Mouse (Mus musculus) testis, adult 2 months (tissue): ENCODE measurements around the gene Nit2.

Experiments used
- CTCF ChIP-seq: fragments of 200-500 bp; IDR thresholded peaks from 2 replicates; pipeline ENCODE4 v1.5.1; 2012; ENCODE audit warnings: low read depth, mild to moderate bottlenecking, inconsistent platforms, low read length, moderate library complexity; ENCODE audit not compliant: control insufficient read depth, insufficient read depth, insufficient replicate concordance
- POLR2A ChIP-seq: fragments of 200-500 bp; IDR thresholded peaks from 2 replicates; pipeline ENCODE4 v1.6.1; 2012; ENCODE audit warnings: low read depth, mild to moderate bottlenecking, inconsistent platforms, low read length, moderate library complexity; ENCODE audit not compliant: control insufficient read depth

GRCm38 (mm10) chr16:57208342-57208741, 41.2 kb upstream of the Nit2 start:
- TF ChIP-seq CTCF (no peak), POLR2A (no peak)
